Mouse (Mus musculus) lung, postnatal 0 days (tissue): ENCODE measurements around the gene Lyg2. TPM values are rescaled to one million over a fixed set of nuclear protein-coding genes. Genes with fewer than 3 reads are reported as not detected.

ENCODE experiments used
- ATAC-seq: fragments of 200-750 bp; cut with Nextera tagmentation; 2 replicates; pipeline ENCODE4 v1.8.0; 2017; ENCODE audit warnings: moderate library complexity
- DNase-seq: peaks from one replicate; pipeline ENCODE4 v3.0.0-alpha.2; 2016; ENCODE audit warnings: low spot score
- H3K27ac ChIP-seq: fragments of 300-500 bp; sonication (generic); 2 replicates; pipeline ENCODE4 v1.5.1; 2014; ENCODE audit warnings: antibody characterized with exemption, mild to moderate bottlenecking, low read length, mixed read lengths
- H3K27me3 ChIP-seq: fragments of 300-500 bp; sonication (generic); replicated peaks from 2 replicates; pipeline ENCODE4 v1.6.1; 2014; ENCODE audit warnings: low read length, mixed read lengths; ENCODE audit not compliant: insufficient read depth
- H3K36me3 ChIP-seq: fragments of 300-500 bp; sonication (generic); 2 replicates; pipeline ENCODE4 v1.6.1; 2014; ENCODE audit warnings: low read length, mixed read lengths; ENCODE audit not compliant: insufficient read depth
- H3K4me1 ChIP-seq: fragments of 300-500 bp; sonication (generic); 2 replicates; pipeline ENCODE4 v1.6.1; 2014; ENCODE audit warnings: antibody characterized with exemption, low read depth, low read length, mixed read lengths; ENCODE audit not compliant: insufficient read depth
- H3K4me2 ChIP-seq: fragments of 300-500 bp; sonication (generic); replicated peaks from 2 replicates; pipeline ENCODE4 v1.6.1; 2014; ENCODE audit warnings: low read depth, mild to moderate bottlenecking, low read length, moderate library complexity, mixed read lengths
- H3K4me3 ChIP-seq: fragments of 300-500 bp; sonication (generic); 2 replicates; pipeline ENCODE4 v1.5.1; 2014; ENCODE audit warnings: low read depth, low read length
- H3K9ac ChIP-seq: fragments of 300-500 bp; sonication (generic); replicated peaks from 2 replicates; pipeline ENCODE4 v1.6.1; 2014; ENCODE audit warnings: low read depth, mild to moderate bottlenecking
- H3K9me3 ChIP-seq: fragments of 300-500 bp; sonication (generic); 2 replicates; pipeline ENCODE4 v1.6.1; 2016; ENCODE audit warnings: low read length, mixed read lengths
- CTCF ChIP-seq: IDR thresholded peaks from 2 replicates; pipeline ENCODE4 v1.5.1; 2016; ENCODE audit warnings: antibody characterized with exemption, mild to moderate bottlenecking
- EP300 ChIP-seq: IDR thresholded peaks from 2 replicates; pipeline ENCODE4 v1.6.1; 2016; ENCODE audit warnings: antibody characterized with exemption, mild to moderate bottlenecking, control low read depth
- WGBS: fragments of 180-500 bp; shearing (Covaris S2); extraction: QIAGEN DNeasy Blood & Tissue Kit; methylation state at CpG from one replicate; pipeline ENCODE4 v1.1.7; 2014; 5-methylcytosine and 5-hydroxymethylcytosine counted together
- polyA plus RNA-seq: library from polyadenylated mRNA; unstranded; fragments of >200 nt; fragmentation: Nextera tagmentation; extraction: Ambion mirVana; gene quantifications from 2 replicates; pipeline ENCODE4 v1.2.1, GENCODE M21; 2015

Lyg2 gene
- polyA plus RNA-seq, 1 experiment from 2014 or later, result not detected

DNA sequence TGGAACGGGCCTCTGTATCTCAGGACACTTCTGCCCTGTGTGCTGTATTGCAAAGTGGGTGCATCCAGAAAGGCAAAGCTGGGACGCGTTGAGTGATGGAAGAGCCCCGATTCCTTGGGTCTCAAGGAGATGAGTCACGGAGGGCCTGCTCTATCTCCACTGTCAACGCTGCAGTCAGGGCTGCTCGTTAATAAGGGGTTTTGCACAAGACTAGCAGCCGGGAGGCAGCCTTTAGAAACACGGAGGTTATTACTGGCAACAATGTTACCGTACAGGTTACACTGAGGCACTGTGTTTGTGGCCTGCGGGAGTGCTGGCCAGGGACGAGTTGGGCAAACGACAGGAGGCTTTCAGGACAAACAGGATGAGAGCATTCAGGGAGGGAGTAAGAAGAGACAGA is 1.4 kb upstream of the Lyg2 start:
- Histone ChIP-seq H3K27me3 (no peaks in the 10 kb centered on the region), H3K4me2 (no peak overlapping the region), H3K9ac (no peak overlapping the region), H3K4me3 (no peak overlapping the region), H3K27ac (no peak overlapping the region), H3K36me3 (no peaks in the 10 kb centered on the region), H3K4me1 (no peaks in the 10 kb centered on the region), H3K9me3 (no peaks in the 10 kb centered on the region)
- no peak for TF ChIP-seq EP300
- TF ChIP-seq CTCF, result no peak
- DNase-seq (no peak), ATAC-seq (no peak)
- WGBS, result 56% methylated on average over 13 of the region's 13 CpGs

DNA sequence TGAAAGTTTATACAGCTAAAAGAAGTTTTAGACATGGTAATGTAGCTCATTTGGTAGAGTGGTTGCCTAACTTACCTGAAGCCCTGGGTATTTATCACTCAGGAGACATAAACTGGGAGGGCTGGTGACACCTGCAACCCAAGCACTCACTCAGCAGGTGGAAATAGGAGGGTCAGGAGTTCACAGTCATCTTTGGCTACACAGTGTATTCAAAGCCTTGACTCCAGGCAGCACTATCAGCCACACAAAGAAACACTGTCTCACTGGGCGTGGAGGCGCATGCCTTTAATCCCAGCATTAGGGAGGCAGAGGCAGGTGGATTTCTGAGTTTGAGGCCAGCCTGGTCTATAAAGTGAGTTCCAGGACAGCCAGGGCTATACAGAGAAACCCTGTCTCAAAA is 3.5 kb downstream of the Lyg2 start:
- no peak overlapping the region for H3K27ac ChIP-seq
- ATAC-seq, result no peak
- TF ChIP-seq EP300 (no peak), CTCF (no peak)
- no peak for DNase-seq
- no peaks in the 10 kb centered on the region for H3K36me3 ChIP-seq
- no peaks in the 10 kb centered on the region for H3K9me3 ChIP-seq
- WGBS, result 66% methylated on average over 2 of the region's 2 CpGs
- no peak overlapping the region for H3K4me2 ChIP-seq
- H3K27me3 ChIP-seq, result no peaks in the 10 kb centered on the region
- no peaks in the 10 kb centered on the region for H3K4me1 ChIP-seq
- no peak overlapping the region for H3K9ac ChIP-seq
- no peak overlapping the region for H3K4me3 ChIP-seq

DNA sequence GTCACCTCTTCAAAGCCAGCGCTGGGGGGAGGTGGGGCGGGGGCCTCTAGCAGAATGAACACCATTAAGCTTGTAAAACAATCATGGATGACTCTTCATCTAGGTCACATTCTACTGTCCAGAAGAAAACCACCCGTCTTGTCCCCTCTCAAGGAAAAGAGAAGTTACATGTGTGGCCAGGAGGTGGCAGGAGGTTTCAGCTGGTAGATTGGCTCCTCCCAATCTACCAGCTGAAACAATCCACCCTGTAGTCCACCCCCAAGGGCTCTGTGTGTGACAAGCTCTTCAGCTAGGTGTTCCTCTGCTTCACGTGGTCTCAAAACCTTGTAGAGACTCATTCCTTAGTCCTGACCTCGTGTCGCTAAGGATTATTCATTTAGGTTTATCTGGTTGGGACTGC is 13.1 kb downstream of the Lyg2 start:
- ATAC-seq (peak; percentile 76), DNase-seq (peak; percentile 84)
- H3K27me3 ChIP-seq, result no peaks in the 10 kb centered on the region
- no peak overlapping the region for H3K4me2 ChIP-seq
- H3K36me3 ChIP-seq, result peaks cover 7% of the 10 kb centered on the region
- no peaks in the 10 kb centered on the region for H3K9me3 ChIP-seq
- no peaks in the 10 kb centered on the region for H3K4me1 ChIP-seq
- no peak overlapping the region for H3K9ac ChIP-seq
- no peak overlapping the region for H3K4me3 ChIP-seq
- TF ChIP-seq CTCF, result peak; percentile 66
- no peak for TF ChIP-seq EP300
- no peak overlapping the region for H3K27ac ChIP-seq
- 32% methylated on average over 6 of the region's 6 CpGs for WGBS

DNA sequence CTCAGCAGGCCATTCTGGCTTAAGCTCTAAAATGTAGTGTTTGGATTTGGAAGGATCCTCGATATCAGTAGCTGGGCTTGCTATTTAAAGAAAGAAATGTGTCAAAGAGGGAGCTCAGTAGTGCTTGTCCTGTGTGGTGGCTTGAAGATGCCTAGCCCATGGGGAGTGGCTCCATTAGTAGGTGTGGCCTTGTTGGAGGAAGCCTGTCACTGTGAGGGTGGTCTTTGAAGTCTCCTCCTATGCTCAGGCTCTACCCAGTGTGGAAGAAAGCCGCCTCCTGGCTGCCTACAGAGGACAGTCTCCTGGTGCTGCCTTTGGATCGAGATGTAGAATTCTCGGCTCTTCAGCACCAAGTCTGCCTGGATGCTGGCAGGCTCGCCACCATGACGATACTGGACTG is 16.0 kb downstream of the Lyg2 start:
- Histone ChIP-seq H3K36me3 (peaks cover 29% of the 10 kb centered on the region), H3K4me1 (no peaks in the 10 kb centered on the region), H3K27ac (no peak overlapping the region), H3K4me3 (no peak overlapping the region), H3K27me3 (no peaks in the 10 kb centered on the region), H3K9ac (no peak overlapping the region), H3K4me2 (no peak overlapping the region), H3K9me3 (no peaks in the 10 kb centered on the region)
- no peak for TF ChIP-seq EP300
- no peak for TF ChIP-seq CTCF
- DNase-seq, result no peak
- 45% methylated on average over 6 of the region's 6 CpGs for WGBS
- ATAC-seq, result no peak

DNA sequence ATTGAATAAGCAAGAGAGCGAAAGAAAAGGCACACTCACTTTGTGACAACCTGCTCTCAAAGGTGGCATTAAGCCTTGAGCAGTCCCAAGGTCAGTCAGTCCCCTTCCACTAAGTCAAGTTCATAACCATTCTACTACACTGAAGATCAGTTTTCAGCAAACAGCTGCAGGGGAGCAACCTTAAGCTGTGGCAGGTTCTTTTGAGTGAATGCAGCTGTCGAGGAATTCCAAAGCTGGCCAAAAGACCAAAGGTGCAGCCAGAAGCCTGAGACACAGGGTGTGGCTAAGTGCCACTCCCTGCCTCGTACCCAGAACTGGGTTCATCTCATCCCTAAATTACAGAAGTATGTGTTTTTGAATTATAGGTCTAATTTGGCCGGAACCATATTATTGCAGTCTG is 16.5 kb downstream of the Lyg2 start:
- 77% methylated on average over 4 of the region's 4 CpGs for WGBS
- H3K27ac ChIP-seq, result no peak overlapping the region
- TF ChIP-seq CTCF, result no peak
- no peak for TF ChIP-seq EP300
- no peaks in the 10 kb centered on the region for H3K4me1 ChIP-seq
- no peak for ATAC-seq
- H3K4me3 ChIP-seq, result no peak overlapping the region
- H3K36me3 ChIP-seq, result peaks cover 29% of the 10 kb centered on the region
- H3K9me3 ChIP-seq, result no peaks in the 10 kb centered on the region
- no peak overlapping the region for H3K4me2 ChIP-seq
- H3K27me3 ChIP-seq, result no peaks in the 10 kb centered on the region
- no peak overlapping the region for H3K9ac ChIP-seq
- DNase-seq, result no peak

DNA sequence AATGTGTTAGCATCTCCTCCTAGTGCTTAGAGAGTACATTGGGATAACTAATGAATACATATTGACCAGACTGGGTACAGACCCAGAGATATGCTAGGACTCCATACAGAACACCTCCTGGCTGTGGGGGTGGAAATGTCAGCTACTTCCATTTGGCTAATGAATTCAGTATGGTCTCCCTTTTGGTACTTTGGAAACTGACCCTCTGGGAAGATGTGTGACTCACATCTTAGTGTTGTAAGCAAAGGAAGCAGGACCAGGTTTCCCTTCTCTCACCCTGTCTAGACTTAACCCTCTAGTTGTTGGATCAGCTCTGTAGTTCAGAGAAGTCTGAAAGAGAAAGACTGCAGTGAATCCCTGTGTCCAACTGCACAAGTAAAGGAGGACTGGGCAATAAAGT is 21.7 kb downstream of the Lyg2 start:
- ATAC-seq (no peak), DNase-seq (no peak)
- Histone ChIP-seq H3K36me3 (peaks cover 27% of the 10 kb centered on the region), H3K9me3 (no peaks in the 10 kb centered on the region), H3K9ac (no peak overlapping the region), H3K4me3 (no peak overlapping the region), H3K4me1 (no peaks in the 10 kb centered on the region; the same call in 1 of the 2 replicates), H3K27ac (no peak overlapping the region), H3K4me2 (no peak overlapping the region), H3K27me3 (no peaks in the 10 kb centered on the region)
- no peak for TF ChIP-seq EP300
- TF ChIP-seq CTCF, result no peak

DNA sequence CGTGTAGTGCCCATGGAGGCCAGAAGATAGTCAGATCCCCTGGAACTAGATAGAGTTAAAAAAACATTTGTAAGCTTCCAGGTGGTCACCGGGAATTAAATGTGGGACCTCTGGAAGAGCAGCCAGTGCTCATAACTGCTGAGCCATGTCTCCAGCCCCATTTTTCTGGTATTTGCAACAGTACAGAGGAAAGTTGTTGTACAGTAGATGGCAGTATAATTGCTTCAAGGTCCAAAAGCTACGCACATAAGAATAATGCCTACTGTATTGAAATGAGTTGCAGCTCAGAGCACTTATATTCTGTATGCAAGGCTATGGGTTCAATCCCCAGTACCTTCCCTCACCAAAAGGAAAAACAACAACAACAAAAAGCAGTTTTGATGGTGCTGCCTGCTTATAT is 24.9 kb downstream of the Lyg2 start:
- 0 out of 2 replicates have a peak overlapping the region, but pooled peaks have one; percentile 3 for H3K9ac ChIP-seq

More for the DNA sequence above, 24.9 kb downstream of the Lyg2 start:
- DNase-seq (peak; percentile 41), ATAC-seq (no peak)
- Histone ChIP-seq H3K4me3 (no peak overlapping the region; the same call in 1 of the 2 replicates), H3K4me2 (peak overlapping the region; percentile 68), H3K27me3 (no peaks in the 10 kb centered on the region), H3K4me1 (no peaks in the 10 kb centered on the region; the same call in 1 of the 2 replicates), H3K36me3 (peaks cover 10% of the 10 kb centered on the region; the same call in 1 of the 2 replicates), H3K9me3 (no peaks in the 10 kb centered on the region), H3K27ac (no peak overlapping the region)
- TF ChIP-seq EP300, result no peak
- TF ChIP-seq CTCF, result peak; percentile 53
- WGBS, result 53% methylated on average over 3 of the region's 3 CpGs
